Mouse (Mus musculus) heart, adult 2 months (tissue): ENCODE measurements around the gene Gm7534. TPM values are rescaled to one million over a fixed set of nuclear protein-coding genes. Genes with fewer than 3 reads are reported as not detected.

Experiments
- DNase-seq, 2 experiments: peaks; one replicate each; pipeline ENCODE4 v3.0.0; 2021
- H3K27ac ChIP-seq: fragments of 200-600 bp; 2 replicates; pipeline ENCODE4 v1.8.1; 2022
- H3K27me3 ChIP-seq: fragments of 200-500 bp; 2 replicates; pipeline ENCODE4 v1.6.1; 2012; ENCODE audit warnings: mild to moderate bottlenecking, low read length, inconsistent platforms, mixed read lengths; ENCODE audit not compliant: control insufficient read depth, insufficient read depth
- H3K36me3 ChIP-seq: fragments of 200-500 bp; 2 replicates; pipeline ENCODE4 v1.6.1; 2012; ENCODE audit warnings: low read length, inconsistent platforms; ENCODE audit not compliant: control insufficient read depth, insufficient read depth
- H3K4me1 ChIP-seq: fragments of 200-500 bp; 2 replicates; pipeline ENCODE4 v1.6.1; 2011; ENCODE audit warnings: low read length; ENCODE audit not compliant: control insufficient read depth, insufficient read depth
- H3K4me3 ChIP-seq: fragments of 200-600 bp; 2 replicates; pipeline ENCODE4 v1.8.1; 2022
- H3K79me2 ChIP-seq: fragments of 200-500 bp; replicated peaks from 2 replicates; pipeline ENCODE4 v1.6.1; 2012; ENCODE audit warnings: mild to moderate bottlenecking, inconsistent platforms, low read length, moderate library complexity, mixed read lengths; ENCODE audit not compliant: control insufficient read depth, insufficient read depth
- H3K9ac ChIP-seq: fragments of 200-500 bp; 2 replicates; pipeline ENCODE4 v1.6.1; 2012; ENCODE audit warnings: low read depth, mild to moderate bottlenecking, control low read depth, inconsistent platforms, low read length, mixed read lengths
- CTCF ChIP-seq: fragments of 200-600 bp; IDR thresholded peaks from 2 replicates; pipeline ENCODE4 v1.8.1; 2022; ENCODE audit warnings: antibody characterized with exemption, mild to moderate bottlenecking, moderate library complexity
- EP300 ChIP-seq: fragments of 200-500 bp; IDR thresholded peaks from 2 replicates; pipeline ENCODE4 v1.6.1; 2011; ENCODE audit warnings: low read depth, low read length, control low read depth; ENCODE audit not compliant: insufficient read depth
- POLR2A ChIP-seq: fragments of 200-500 bp; IDR thresholded peaks from 2 replicates; pipeline ENCODE4 v1.6.1; 2011; ENCODE audit warnings: mild to moderate bottlenecking, low read depth, low read length, control low read depth; ENCODE audit not compliant: insufficient read depth
- WGBS: fragments of 180-500 bp; shearing (Covaris S2); methylation state at CpG from one replicate; pipeline ENCODE4 v1.1.7; 2018; 5-methylcytosine and 5-hydroxymethylcytosine counted together
- intact Hi-C: fragments of 180-260 bp; cut with DNase I; formaldehyde crosslinking; loops from one replicate; pipeline ENCODE4 v1.15.1; 2025
- polyA plus RNA-seq: library from polyadenylated mRNA; depleted of rRNA; stranded (reverse); fragments of >200 nt; gene quantifications from 2 replicates; pipeline ENCODE4 v1.2.3, GENCODE M21; 2012
- total RNA-seq, 2 experiments: library from RNA; stranded (reverse); gene quantifications; 2 replicates each; pipeline ENCODE4 v1.2.3; 2021

Gm7534 gene
- total and polyA plus RNA-seq, 3 experiments, result not detected

GRCm38 (mm10) chr4:134181825-134182224 lies 21.0 kb downstream of the Gm7534 start:
- intact Hi-C loops, result no loop called here
- no peaks in the 10 kb centered on the region for H3K36me3 ChIP-seq
- no peak for TF ChIP-seq POLR2A
- TF ChIP-seq CTCF, result no peak
- no peak for TF ChIP-seq EP300
- no peak overlapping the region for H3K9ac ChIP-seq
- H3K79me2 ChIP-seq, result peaks cover 5% of the 10 kb centered on the region
- no peak overlapping the region for H3K27ac ChIP-seq
- peaks cover 5% of the 10 kb centered on the region for H3K4me1 ChIP-seq
- H3K4me3 ChIP-seq, result no peak overlapping the region
- no peak for DNase-seq
- no peaks in the 10 kb centered on the region for H3K27me3 ChIP-seq

- H3K36me3 ChIP-seq, result no peaks in the 10 kb centered on the region
- 91% methylated on average over 1 of the region's 1 CpGs for WGBS
- H3K79me2 ChIP-seq, result peaks cover 5% of the 10 kb centered on the region
- H3K27me3 ChIP-seq, result no peaks in the 10 kb centered on the region
- H3K27ac ChIP-seq, result no peak overlapping the region
- intact Hi-C loops, result no loop called here
- H3K4me1 ChIP-seq, result peaks cover 4% of the 10 kb centered on the region
- DNase-seq, result no peak
- TF ChIP-seq CTCF (no peak), POLR2A (no peak), EP300 (no peak)
- no peak overlapping the region for H3K9ac ChIP-seq
- H3K4me3 ChIP-seq, result no peak overlapping the region
These were observed 21.7 kb downstream of the Gm7534 start for GRCm38 (mm10) chr4:134181112-134181511.

- Histone ChIP-seq H3K79me2 (no peaks in the 10 kb centered on the region; the same call in 1 of the 2 replicates), H3K27me3 (no peaks in the 10 kb centered on the region)
- WGBS, result 44% methylated on average over 3 of the region's 3 CpGs
These were observed 30.4 kb downstream of the Gm7534 start for GRCm38 (mm10) chr4:134172391-134172790.

GRCm38 (mm10) chr4:134166906-134167305 lies 35.9 kb downstream of the Gm7534 start:
- WGBS, result 92% methylated on average over 3 of the region's 3 CpGs
- intact Hi-C loops, result no loop called here
- Histone ChIP-seq H3K4me1 (0 out of 2 replicates have a peak, but pooled peaks cover 1% of the 10 kb centered on the region), H3K79me2 (no peaks in the 10 kb centered on the region; the same call in 1 of the 2 replicates), H3K9ac (no peak overlapping the region), H3K27ac (no peak overlapping the region), H3K27me3 (no peaks in the 10 kb centered on the region), H3K36me3 (peaks cover 11% of the 10 kb centered on the region), H3K4me3 (no peak overlapping the region)
- TF ChIP-seq EP300, result no peak
- no peak for TF ChIP-seq POLR2A
- peak; percentile 38 for TF ChIP-seq CTCF
- DNase-seq, result no peak

More at GRCm38 (mm10) chr4:134172391-134172790, 30.4 kb downstream of the Gm7534 start:
- H3K4me3 ChIP-seq, result no peak overlapping the region
- H3K36me3 ChIP-seq, result no peaks in the 10 kb centered on the region
- no peaks in the 10 kb centered on the region for H3K4me1 ChIP-seq
- H3K27ac ChIP-seq, result no peak overlapping the region
- no peak for DNase-seq
- TF ChIP-seq CTCF (no peak), EP300 (no peak), POLR2A (no peak)
- intact Hi-C loops, result no loop called here
- no peak overlapping the region for H3K9ac ChIP-seq

- Histone ChIP-seq H3K79me2 (no peaks in the 10 kb centered on the region; the same call in 1 of the 2 replicates), H3K36me3 (peaks cover 11% of the 10 kb centered on the region), H3K27ac (peak overlapping the region; percentile 41), H3K4me1 (0 out of 2 replicates have a peak, but pooled peaks cover 1% of the 10 kb centered on the region), H3K9ac (no peak overlapping the region), H3K27me3 (no peaks in the 10 kb centered on the region), H3K4me3 (no peak overlapping the region)
- WGBS, result 78% methylated on average over 3 of the region's 3 CpGs
- intact Hi-C loops, result no loop called here
- TF ChIP-seq CTCF (no peak), POLR2A (no peak), EP300 (no peak)
- DNase-seq, result no peak
These were observed 37.0 kb downstream of the Gm7534 start for GRCm38 (mm10) chr4:134165548-134166465.

DNA sequence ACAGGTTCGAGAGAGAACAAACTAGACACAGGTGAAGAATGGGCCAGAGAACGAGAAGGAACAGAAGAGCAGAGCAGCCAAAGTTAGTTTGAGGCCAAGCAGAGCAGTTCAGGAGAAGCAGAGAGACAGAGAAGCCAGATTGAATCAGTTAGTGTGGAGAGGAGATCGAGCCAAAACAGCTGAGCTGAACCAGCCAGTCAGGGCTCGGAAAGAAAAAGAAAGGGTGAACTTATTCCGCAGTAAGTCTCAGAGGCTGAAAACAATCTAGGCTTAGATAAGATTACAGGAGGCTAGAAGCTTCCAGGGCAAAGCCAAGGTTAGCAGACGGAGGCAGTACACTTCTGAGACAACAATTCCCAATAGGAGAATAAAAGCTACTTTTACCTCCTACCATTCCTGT lies 37.8 kb downstream of the Gm7534 start:
- peaks cover 11% of the 10 kb centered on the region for H3K36me3 ChIP-seq
- peak overlapping the region; percentile 41 for H3K27ac ChIP-seq
- WGBS, result 23% methylated on average over 6 of the region's 6 CpGs
- 0 out of 2 replicates have a peak overlapping the region, but pooled peaks have one; percentile 14 for H3K9ac ChIP-seq
- H3K27me3 ChIP-seq, result no peaks in the 10 kb centered on the region
- 0 out of 2 replicates have a peak, but pooled peaks cover 1% of the 10 kb centered on the region for H3K4me1 ChIP-seq
- no peak for DNase-seq
- no peaks in the 10 kb centered on the region; the same call in 1 of the 2 replicates for H3K79me2 ChIP-seq
- intact Hi-C loops, result no loop called here
- TF ChIP-seq CTCF (no peak), POLR2A (no peak), EP300 (no peak)
- no peak overlapping the region for H3K4me3 ChIP-seq
